Mouse (Mus musculus) left cerebral cortex, postnatal 25 days (tissue): ENCODE measurements around the gene Srpk3. TPM values are rescaled to one million over a fixed set of nuclear protein-coding genes. Genes with fewer than 3 reads are reported as not detected.
A peak's percentile ranks its signal among the peaks of the same experiment; 100 is the strongest.

Source experiments
- DNase-seq, 2 experiments: peaks; one replicate each; pipeline ENCODE4 v3.0.0; 2022; ENCODE audit warnings: low spot score in 2 of 2, mixed read lengths in 1 of 2
- intact Hi-C: fragments of 180-260 bp; cut with DNase I; formaldehyde crosslinking; loops from one replicate; pipeline ENCODE4 v1.15.1; 2025
- total RNA-seq, 2 experiments: library from RNA; stranded (reverse); gene quantifications; 2 replicates each; pipeline ENCODE4 v1.2.3; 2021

The Srpk3 gene
- total RNA-seq, 2 experiments from 2014 or later: 4.6 to 9.4 TPM

- DNase-seq: no peak
- intact Hi-C loops: loop anchor here (10.0 kb wide), 1 partner anchor 151 kb away; no protein-coding TSS in a partner anchor
These were observed 19.3 kb downstream of the Srpk3 start for GRCm38 (mm10) chrX:73793505-73793904.

DNA sequence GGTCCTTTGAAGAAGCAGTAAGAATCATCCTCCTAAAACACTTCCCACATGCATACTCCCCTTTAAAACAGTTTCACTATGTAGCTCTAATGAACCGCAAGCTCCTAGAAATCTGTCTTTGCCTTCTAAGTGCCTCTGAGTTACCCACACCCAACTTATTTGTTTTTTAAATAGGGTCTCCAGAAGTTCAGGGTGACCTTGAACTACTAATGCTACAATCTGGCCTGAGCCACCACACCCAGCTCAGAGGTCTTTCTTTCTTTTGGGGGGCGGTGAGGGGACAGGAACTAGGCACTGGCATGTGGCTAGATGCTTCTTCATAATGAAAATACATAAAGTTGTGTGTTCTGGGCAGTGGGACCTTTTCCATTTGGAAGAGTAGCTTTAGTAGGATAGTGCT lies 23.3 kb downstream of the Srpk3 start:
- intact Hi-C loops: loop anchor here (10.0 kb wide), 1 partner anchor 147 kb away; no protein-coding TSS in a partner anchor
- no peak for DNase-seq

GRCm38 (mm10) chrX:73798502-73798901 lies 24.3 kb downstream of the Srpk3 start:
- peak; percentile 40 to 57 for DNase-seq
- intact Hi-C loops: loop anchor here (2.0 to 10.0 kb wide), 3 partner anchors 96 to 146 kb away; partner anchors contain the start of genes Arhgap4 and Naa10

GRCm38 (mm10) chrX:73805814-73806213 lies 31.6 kb downstream of the Srpk3 start:
- intact Hi-C loops: no loop called here
- peak in 1 of 2 experiments; percentile 39 for DNase-seq

- DNase-seq: no peak
- intact Hi-C loops: no loop called here
These were observed 40.9 kb downstream of the Srpk3 start for GRCm38 (mm10) chrX:73815072-73815471.

DNA sequence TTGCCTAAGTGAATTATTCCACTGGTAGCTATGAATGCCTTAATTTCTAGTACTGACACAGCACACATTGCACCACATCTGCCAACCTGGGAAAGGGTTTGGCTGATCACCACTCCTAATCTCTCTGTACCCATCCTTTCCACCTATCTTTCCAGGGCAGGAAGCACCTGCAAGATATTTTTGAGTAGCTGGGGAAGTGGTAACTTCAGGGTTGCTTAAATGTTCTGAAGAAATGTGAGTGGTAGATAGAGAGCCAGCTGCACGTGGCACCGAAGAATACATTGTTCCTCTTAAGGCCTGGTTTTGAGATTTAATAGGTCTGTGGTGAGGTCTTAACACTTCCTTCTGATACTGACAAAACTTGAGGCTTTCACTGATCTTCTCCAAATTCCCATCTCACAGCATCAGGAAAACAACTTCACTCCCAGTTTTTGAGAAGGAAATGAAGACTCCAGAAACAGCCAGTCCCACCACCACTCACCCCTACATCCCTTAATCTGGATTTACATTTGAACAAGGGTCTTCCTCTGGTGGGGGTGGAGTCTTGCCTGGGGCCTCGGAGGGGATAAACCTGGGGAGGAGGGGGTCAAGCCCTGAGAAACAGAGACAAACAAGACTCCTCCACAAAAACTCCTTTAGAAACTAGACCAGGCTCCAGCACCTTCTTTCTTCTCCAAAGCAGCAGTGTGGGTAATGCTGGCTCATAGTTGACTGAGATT lies 42.5 kb downstream of the Srpk3 start:
- intact Hi-C loops: no loop called here
- no peak for DNase-seq

DNA sequence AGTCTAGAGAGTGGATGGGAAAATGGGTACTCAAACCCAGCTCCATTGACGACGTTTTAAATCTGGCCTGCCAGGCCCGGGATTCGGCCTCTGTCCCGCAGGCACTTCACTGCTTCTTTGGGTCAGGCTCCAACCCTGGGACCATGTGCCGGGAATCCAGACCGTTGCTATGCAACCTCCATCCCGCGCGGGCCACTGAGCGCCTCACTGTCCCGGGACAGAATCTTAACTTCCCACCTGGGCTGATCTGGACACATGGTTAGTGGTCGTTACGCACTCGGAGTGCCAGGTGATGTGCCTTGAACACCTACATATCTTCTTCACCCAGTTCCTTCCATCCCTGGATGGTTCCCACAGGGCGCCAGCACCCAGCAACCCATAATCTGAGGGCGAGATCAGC lies 49.5 kb downstream of the Srpk3 start:
- DNase-seq: no peak
- intact Hi-C loops: loop anchor here (1.0 kb wide), 1 partner anchor 57 kb away; no protein-coding TSS in a partner anchor

DNA sequence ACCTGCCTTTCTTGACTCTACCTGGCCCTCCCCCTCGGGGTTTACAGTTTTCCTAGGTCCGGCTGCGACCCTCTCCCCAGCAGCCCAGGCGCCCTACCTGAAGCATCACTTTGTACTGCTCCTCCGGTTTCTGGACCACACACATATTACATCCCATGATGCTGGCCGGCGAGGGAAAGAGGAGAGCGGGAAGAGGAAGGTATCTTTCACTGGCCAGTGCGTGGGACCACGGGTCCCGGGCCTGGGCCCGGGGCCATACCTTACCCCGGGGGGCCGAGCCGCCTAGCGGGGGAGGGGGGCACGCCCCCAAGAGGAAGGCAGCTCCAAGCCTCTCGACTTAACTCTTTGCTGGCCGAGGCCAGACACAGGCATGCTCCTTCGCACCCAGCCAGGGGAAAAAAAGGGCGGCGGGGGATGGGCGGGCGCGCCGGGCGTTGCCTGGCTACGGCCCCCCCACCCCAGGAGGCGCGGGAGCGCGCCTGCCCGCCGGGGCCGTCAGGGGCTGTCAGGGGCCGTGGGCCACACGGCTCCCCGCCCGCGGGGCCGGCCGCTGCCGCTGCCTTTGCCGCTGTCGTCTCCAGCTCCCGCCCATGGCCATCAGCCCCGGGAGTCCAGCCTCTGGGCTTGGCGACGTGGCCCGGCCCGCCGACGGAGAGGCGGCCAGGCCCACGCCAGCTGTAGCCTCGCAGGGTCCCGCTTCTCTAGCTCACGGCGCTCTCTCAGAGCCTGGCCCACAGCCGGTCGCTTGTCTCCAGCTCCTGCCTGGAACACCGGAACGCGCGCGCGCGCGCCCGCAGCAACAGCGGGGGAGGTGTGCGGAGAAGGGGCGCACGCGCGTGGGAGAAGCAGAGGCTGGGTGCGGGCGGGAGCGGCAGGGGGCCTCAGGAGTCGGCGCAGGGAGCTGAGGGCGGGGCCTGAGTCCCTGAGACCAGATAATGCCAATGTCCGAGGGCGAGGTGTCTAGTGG lies 50.3 kb downstream of the Srpk3 start, which contains the start of gene Pdzd4:
TSS of gene Pdzd4 (minus strand) at position 785 of the 967 bp plus-strand sequence.
- intact Hi-C loops: loop anchor here (1.0 kb wide), 1 partner anchor 56 kb away; no protein-coding TSS in a partner anchor
- DNase-seq: peak; percentile 35 to 62

Other genes with a start within 250 kb of the Srpk3 start
- gene Dusp9, start 135.0 kb upstream of the Srpk3 start, total RNA-seq: 1 to 10 TPM in 1 of 2 experiments, under 1 TPM in 1; 0.76 to 1.2 TPM
- 100 to 1,000 TPM in 1 of 2 experiments, 10 to 100 TPM in 1; 95.7 to 111 TPM for gene Pnck, start 114.3 kb upstream of the Srpk3 start, total RNA-seq
- gene Slc6a8, start 101.3 kb upstream of the Srpk3 start, total RNA-seq: 100 to 1,000 TPM in 1 of 2 experiments, 10 to 100 TPM in 1; 91.1 to 101 TPM
- 10 to 100 TPM; 78.4 to 88.0 TPM for gene Bcap31, start 58.2 kb upstream of the Srpk3 start, total RNA-seq
- gene Abcd1, start 57.8 kb upstream of the Srpk3 start, total RNA-seq: 10 to 100 TPM; 11.1 to 14.1 TPM
- gene Plxnb3, start 17.3 kb upstream of the Srpk3 start, total RNA-seq: 10 to 100 TPM in 1 of 2 experiments, 1 to 10 TPM in 1; 8.7 to 10.0 TPM
- gene Idh3g, start 12.5 kb downstream of the Srpk3 start, total RNA-seq: 100 to 1,000 TPM; 182 to 187 TPM
- gene Ssr4, start 12.6 kb downstream of the Srpk3 start, total RNA-seq: 10 to 100 TPM; 94.6 to 99.7 TPM
- gene Pdzd4, start 50.6 kb downstream of the Srpk3 start, total RNA-seq: 100 to 1,000 TPM; 119 to 125 TPM
- not detected for gene Avpr2, start 117.7 kb downstream of the Srpk3 start, total RNA-seq
- gene L1cam, start 121.7 kb downstream of the Srpk3 start, total RNA-seq: 100 to 1,000 TPM; 152 to 158 TPM
- gene Arhgap4, start 147.5 kb downstream of the Srpk3 start, total RNA-seq: 1 to 10 TPM; 3.6 to 4.7 TPM
- gene Naa10, start 147.5 kb downstream of the Srpk3 start, total RNA-seq: 10 to 100 TPM; 45.4 to 53.4 TPM
- gene Renbp, start 156.4 kb downstream of the Srpk3 start, total RNA-seq: 1 to 10 TPM; 4.4 to 4.9 TPM
- 10 to 100 TPM; 69.9 to 70.4 TPM for gene Hcfc1, start 192.0 kb downstream of the Srpk3 start, total RNA-seq
- gene Irak1, start 249.5 kb downstream of the Srpk3 start, total RNA-seq: 10 to 100 TPM; 39.5 to 44.0 TPM